Mouse (Mus musculus): ENCODE measurements at regions not wholly inside any gene's neighbourhood (a gene's known extent, or its start where the extent isn't known, plus 50 kb on each side); places are given as distances from the start of the nearest gene placed in this dataset.

- no peak for TF ChIP-seq GATA1 (IDR thresholded peaks at IDR 0.05; ENCODE audit: borderline replicate concordance, low read length)
- TF ChIP-seq FLI1 (IDR thresholded peaks at IDR 0.05; ENCODE audit: low read length) = no peak
- Histone ChIP-seq H3K36me3 (replicated peaks; ENCODE audit: low read length) (no peaks in the 10 kb centered on the region), H3K4me1 (no peaks in the 10 kb centered on the region), H3K9me3 (peaks cover 29% of the 10 kb centered on the region), H3K27me3 (replicated peaks) (no peaks in the 10 kb centered on the region), H3K4me3 (replicated peaks) (no peak overlapping the region)
Measured at GRCm38 (mm10) chr14:46670221-46671046, 89.9 kb upstream of the Cdkn3 start.

DNA sequence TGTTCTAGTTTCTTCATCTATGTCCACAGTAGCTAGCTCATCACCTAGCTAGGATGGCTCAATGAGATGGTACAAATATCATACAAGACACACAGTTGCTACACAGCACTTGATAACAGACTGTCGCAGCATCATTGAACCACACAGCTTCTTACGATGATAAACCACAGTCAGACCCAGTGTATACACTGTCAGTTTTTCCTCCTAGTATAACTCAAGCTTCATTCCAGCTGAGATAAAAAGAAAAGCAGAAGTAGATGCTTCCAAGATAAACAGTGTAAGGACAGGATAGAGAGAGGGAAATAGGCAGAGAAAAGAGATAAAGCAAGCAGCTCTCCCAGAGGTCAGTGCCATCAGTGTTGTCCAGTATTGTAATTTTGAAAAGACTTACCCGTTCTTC, 92.1 kb upstream of the Cdkn3 start:
- H3K36me3 ChIP-seq (replicated peaks; ENCODE audit: low read length) = no peaks in the 10 kb centered on the region
- H3K9me3 ChIP-seq = peaks cover 27% of the 10 kb centered on the region
- H3K27me3 ChIP-seq (replicated peaks) = no peaks in the 10 kb centered on the region
- H3K4me3 ChIP-seq (replicated peaks) = no peak overlapping the region
- TF ChIP-seq FLI1 (IDR thresholded peaks at IDR 0.05; ENCODE audit: low read length) = no peak
- no peak for TF ChIP-seq GATA1 (IDR thresholded peaks at IDR 0.05; ENCODE audit: borderline replicate concordance, low read length)
- H3K4me1 ChIP-seq = no peaks in the 10 kb centered on the region

DNA sequence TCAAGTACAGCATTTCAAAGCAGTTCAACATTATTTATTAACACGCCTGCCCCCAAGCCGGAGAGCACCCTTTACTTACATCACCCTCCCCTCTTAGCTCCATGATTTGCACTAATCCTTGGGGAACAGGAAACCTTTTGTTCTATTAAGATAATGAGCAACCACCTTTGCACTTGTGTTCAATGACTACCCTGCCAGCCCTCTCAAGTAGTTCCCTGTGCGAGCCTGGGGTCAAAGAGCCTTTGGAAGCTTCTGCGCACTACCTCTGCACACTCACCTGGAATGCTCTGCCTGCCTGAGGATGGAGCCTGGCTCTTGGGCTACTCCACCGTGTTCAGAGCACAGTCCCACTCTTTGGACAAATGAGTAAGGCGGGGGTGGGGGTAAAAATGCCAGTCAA, 96.0 kb upstream of the Cdkn3 start:
- H3K4me3 ChIP-seq (replicated peaks) = no peak overlapping the region
- H3K27me3 ChIP-seq (replicated peaks) = no peaks in the 10 kb centered on the region
- TF ChIP-seq GATA1 (IDR thresholded peaks at IDR 0.05; ENCODE audit: borderline replicate concordance, low read length) (no peak), FLI1 (IDR thresholded peaks at IDR 0.05; ENCODE audit: low read length) (no peak)
- peaks cover 8% of the 10 kb centered on the region; the same call in 1 of the 2 replicates for H3K9me3 ChIP-seq
- H3K4me1 ChIP-seq = no peaks in the 10 kb centered on the region
- H3K36me3 ChIP-seq (replicated peaks; ENCODE audit: low read length) = no peaks in the 10 kb centered on the region

DNA sequence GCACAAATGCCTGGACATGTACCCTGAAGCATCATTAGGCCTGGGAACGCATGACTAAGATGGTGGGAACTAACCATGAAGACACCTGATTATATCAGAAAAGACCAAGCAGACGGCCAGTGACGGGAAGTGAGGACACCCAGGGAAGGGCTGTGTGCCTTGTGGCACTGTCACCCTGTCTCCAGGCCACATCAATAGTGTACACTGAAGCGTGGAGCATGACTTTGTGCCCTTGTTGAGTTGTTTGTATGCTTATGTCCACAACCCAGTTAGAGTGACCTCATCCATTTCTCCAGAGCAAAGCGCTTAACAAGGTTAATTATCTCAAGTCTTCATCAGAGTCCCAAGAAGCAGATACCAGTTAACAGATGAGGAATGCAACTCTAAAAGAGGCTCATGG, 96.8 kb upstream of the Cdkn3 start:
- TF ChIP-seq FLI1 (IDR thresholded peaks at IDR 0.05; ENCODE audit: low read length) = no peak
- no peak for TF ChIP-seq GATA1 (IDR thresholded peaks at IDR 0.05; ENCODE audit: borderline replicate concordance, low read length)
- H3K4me1 ChIP-seq = no peaks in the 10 kb centered on the region
- no peaks in the 10 kb centered on the region for H3K27me3 ChIP-seq (replicated peaks)
- H3K9me3 ChIP-seq = no peaks in the 10 kb centered on the region
- no peak overlapping the region for H3K4me3 ChIP-seq (replicated peaks)
- H3K36me3 ChIP-seq (replicated peaks; ENCODE audit: low read length) = no peaks in the 10 kb centered on the region

GRCm38 (mm10) chr14:46661792-46662545, 98.4 kb upstream of the Cdkn3 start:
- H3K4me1 ChIP-seq = no peaks in the 10 kb centered on the region
- no peaks in the 10 kb centered on the region for H3K36me3 ChIP-seq (replicated peaks; ENCODE audit: low read length)
- H3K27me3 ChIP-seq (replicated peaks) = no peaks in the 10 kb centered on the region
- H3K4me3 ChIP-seq (replicated peaks) = no peak overlapping the region
- H3K9me3 ChIP-seq = no peaks in the 10 kb centered on the region
- no peak for TF ChIP-seq FLI1 (IDR thresholded peaks at IDR 0.05; ENCODE audit: low read length)

GRCm38 (mm10) chr14:46661118-46661791, 99.1 kb upstream of the Cdkn3 start:
- TF ChIP-seq GATA1 (IDR thresholded peaks at IDR 0.05; ENCODE audit: borderline replicate concordance, low read length) (no peak), FLI1 (IDR thresholded peaks at IDR 0.05; ENCODE audit: low read length) (no peak)

GRCm38 (mm10) chr14:46659365-46659764, 101.0 kb upstream of the Cdkn3 start:
- H3K4me3 ChIP-seq (replicated peaks) = no peak overlapping the region
- no peaks in the 10 kb centered on the region for H3K9me3 ChIP-seq
- H3K36me3 ChIP-seq (replicated peaks; ENCODE audit: low read length) = no peaks in the 10 kb centered on the region
- no peaks in the 10 kb centered on the region for H3K4me1 ChIP-seq
- no peaks in the 10 kb centered on the region for H3K27me3 ChIP-seq (replicated peaks)
- TF ChIP-seq FLI1 (IDR thresholded peaks at IDR 0.05; ENCODE audit: low read length) (no peak), GATA1 (IDR thresholded peaks at IDR 0.05; ENCODE audit: borderline replicate concordance, low read length) (no peak)

More at GRCm38 (mm10) chr14:46661118-46661791, 99.1 kb upstream of the Cdkn3 start:
- H3K36me3 ChIP-seq (replicated peaks; ENCODE audit: low read length) = no peaks in the 10 kb centered on the region
- H3K4me3 ChIP-seq (replicated peaks) = no peak overlapping the region
- no peaks in the 10 kb centered on the region for H3K27me3 ChIP-seq (replicated peaks)
- no peaks in the 10 kb centered on the region for H3K9me3 ChIP-seq
- H3K4me1 ChIP-seq = no peaks in the 10 kb centered on the region

DNA sequence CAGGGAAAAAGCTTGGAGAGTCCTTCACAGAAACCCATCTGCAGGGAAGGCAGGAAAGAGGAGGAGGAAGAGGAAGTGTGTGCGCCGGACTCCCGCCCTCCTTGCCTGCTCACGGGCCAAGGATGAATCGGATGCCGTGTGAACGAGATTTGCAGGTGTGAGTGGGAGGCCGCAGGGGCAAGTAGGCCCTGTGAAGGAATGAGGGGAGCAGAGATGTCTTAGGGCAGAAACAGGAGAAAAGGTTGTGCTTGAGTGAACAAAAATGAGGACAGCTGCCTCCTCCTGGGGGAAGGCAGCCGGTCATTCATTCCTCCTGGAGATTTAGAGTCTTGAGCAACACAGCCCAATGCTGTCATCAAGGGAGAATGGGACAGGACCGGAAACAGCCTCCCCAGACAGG, 104.1 kb upstream of the Cdkn3 start:
- Histone ChIP-seq H3K9me3 (no peaks in the 10 kb centered on the region), H3K27me3 (replicated peaks) (no peaks in the 10 kb centered on the region), H3K4me1 (no peaks in the 10 kb centered on the region), H3K36me3 (replicated peaks; ENCODE audit: low read length) (no peaks in the 10 kb centered on the region), H3K4me3 (replicated peaks) (no peak overlapping the region)
- TF ChIP-seq GATA1 (IDR thresholded peaks at IDR 0.05; ENCODE audit: borderline replicate concordance, low read length) (no peak), FLI1 (IDR thresholded peaks at IDR 0.05; ENCODE audit: low read length) (no peak)

DNA sequence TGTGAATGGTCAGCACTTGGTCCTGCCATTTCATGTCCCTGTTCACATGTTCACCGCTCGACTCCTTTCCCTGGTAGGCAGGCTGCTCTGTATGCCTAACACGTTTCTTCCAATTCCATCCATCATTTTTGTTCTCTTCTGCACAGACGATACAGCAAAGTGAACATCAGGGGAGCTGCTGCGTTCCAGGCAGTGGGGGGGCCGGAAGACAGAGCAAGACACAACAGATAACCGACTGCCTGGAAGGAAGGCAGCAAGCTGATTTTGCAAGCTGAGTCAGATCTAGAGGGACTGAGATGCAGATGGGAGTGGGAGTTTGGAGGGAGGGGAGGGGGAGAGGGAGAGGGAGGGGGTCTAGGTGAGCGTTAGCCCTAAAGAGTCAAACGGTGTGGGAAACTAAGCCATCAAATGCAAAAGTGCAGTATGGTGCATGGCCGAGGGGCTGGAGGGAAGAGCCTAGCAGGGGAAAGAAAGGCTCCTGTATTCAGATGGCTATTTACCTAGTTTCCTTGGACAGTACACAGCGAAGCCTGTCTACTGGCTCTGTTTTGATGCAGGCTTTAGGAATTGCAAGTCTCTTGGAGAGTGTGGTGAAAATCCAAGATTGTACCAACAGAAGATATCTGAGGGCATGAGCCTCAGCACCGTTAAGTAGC, 112.9 kb upstream of the Cdkn3 start:
- H3K4me3 ChIP-seq (replicated peaks) = no peak overlapping the region
- H3K9me3 ChIP-seq = 0 out of 2 replicates have a peak, but pooled peaks cover 2% of the 10 kb centered on the region
- H3K4me1 ChIP-seq = no peaks in the 10 kb centered on the region
- H3K36me3 ChIP-seq (replicated peaks; ENCODE audit: low read length) = no peaks in the 10 kb centered on the region
- no peak for TF ChIP-seq FLI1 (IDR thresholded peaks at IDR 0.05; ENCODE audit: low read length)
- TF ChIP-seq GATA1 (IDR thresholded peaks at IDR 0.05; ENCODE audit: borderline replicate concordance, low read length) = no peak
- no peaks in the 10 kb centered on the region for H3K27me3 ChIP-seq (replicated peaks)
